Mouse (Mus musculus): ENCODE measurements around the gene Tnfrsf26.

DNA sequence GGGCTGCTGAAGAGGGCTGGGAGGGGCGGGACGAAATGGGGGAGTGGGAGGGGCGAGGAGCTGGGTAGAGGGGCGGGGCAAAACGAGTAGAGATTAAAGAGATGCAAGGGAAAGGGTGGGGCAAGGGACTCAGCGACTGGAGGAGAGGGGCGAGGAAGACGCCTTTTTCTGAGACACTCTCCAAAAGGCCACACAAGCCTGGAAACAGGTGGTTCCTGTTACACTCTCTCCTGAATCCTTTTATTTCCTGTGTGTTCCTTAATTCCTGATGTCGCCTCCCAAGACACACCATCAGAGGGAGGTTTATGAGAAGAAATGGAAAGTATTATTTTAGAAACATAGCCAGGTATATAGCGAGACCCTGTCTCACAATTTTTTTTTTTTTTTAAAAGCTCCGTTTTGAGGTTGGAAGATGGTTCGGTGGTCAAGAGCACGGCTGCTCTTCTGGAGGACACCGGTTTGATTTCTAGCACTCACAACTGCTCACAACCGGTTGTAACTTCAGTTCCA lies 28.2 kb downstream of the Tnfrsf26 start:
- TF ChIP-seq CTCF (conservative IDR thresholded peaks at IDR 0.05; ENCODE audit: insufficient read depth, insufficient read length, low read depth, low read length) (no peak), POLR2A (IDR thresholded peaks at IDR 0.05; ENCODE audit: low read depth, low read length) (no peak)

Measured in kidney, adult 2 months (tissue).